Mouse (Mus musculus): ENCODE measurements around the gene Olfr819.
"Not testable (repeated sequence)": the region's sequence is repeated elsewhere in the genome, so short reads cannot be mapped to it uniquely, and the experiment has no call there.

The Olfr819 gene

GRCm38 (mm10) chr10:129967166-129967565, at the start of gene Olfr819:
Gene Olfr819, minus strand, starts transcription at chr10:129967266.
- DNase-seq (ENCODE audit: low spot score in 2 of 2), result not testable (repeated sequence)

- no peak for DNase-seq (ENCODE audit: low spot score in 2 of 2)
Measured at GRCm38 (mm10) chr10:130012321-130012720, 45.3 kb upstream of the Olfr819 start, which contains the start of gene Olfr820. Gene Olfr820, plus strand, starts transcription at chr10:130012621.

GRCm38 (mm10) chr10:130005366-130005765, 38.3 kb upstream of the Olfr819 start:
- DNase-seq (ENCODE audit: low spot score in 2 of 2), result not testable (repeated sequence)

GRCm38 (mm10) chr10:130004104-130004503, 37.0 kb upstream of the Olfr819 start:
- not testable (repeated sequence) for DNase-seq (ENCODE audit: low spot score in 2 of 2)

- not testable (repeated sequence) for DNase-seq (ENCODE audit: low spot score in 2 of 2)
Measured at GRCm38 (mm10) chr10:129984962-129985361, 17.9 kb upstream of the Olfr819 start, which contains the start of gene Gm10310. Gene Gm10310, minus strand, starts transcription at chr10:129985062.

GRCm38 (mm10) chr10:129981867-129982266, 14.8 kb upstream of the Olfr819 start:
- not testable (repeated sequence) for DNase-seq (ENCODE audit: low spot score in 2 of 2)

GRCm38 (mm10) chr10:129976040-129976439, 9.0 kb upstream of the Olfr819 start, which contains the start of gene Olfr247:
Gene Olfr247, minus strand, starts transcription at chr10:129976140.
- DNase-seq (ENCODE audit: low spot score in 2 of 2), result not testable (repeated sequence)

GRCm38 (mm10) chr10:129972994-129973393, 5.9 kb upstream of the Olfr819 start:
- not testable (repeated sequence) for DNase-seq (ENCODE audit: low spot score in 2 of 2)

- DNase-seq (ENCODE audit: low spot score in 2 of 2), result not testable (repeated sequence)
Measured at GRCm38 (mm10) chr10:129966232-129966631, 834 bp downstream of the Olfr819 start.

GRCm38 (mm10) chr10:129949000-129949399, 18.1 kb downstream of the Olfr819 start, which contains the start of gene Olfr818:
Gene Olfr818, minus strand, starts transcription at chr10:129949100.
- DNase-seq (ENCODE audit: low spot score in 2 of 2), result no peak

- DNase-seq (ENCODE audit: low spot score in 2 of 2), result no peak
Measured at GRCm38 (mm10) chr10:129915497-129915896, 51.6 kb downstream of the Olfr819 start, which contains the start of gene Olfr816. Gene Olfr816, minus strand, starts transcription at chr10:129915597.

Measured in right cerebral cortex, postnatal 36 days (tissue).